Mouse (Mus musculus) heart, embryonic 12.5 days (tissue): ENCODE results near the gene Cd82. TPM values are rescaled to one million over a fixed set of nuclear protein-coding genes. Genes with fewer than 3 reads are reported as not detected.

Experiments
- ATAC-seq: fragments of 200-750 bp; cut with Nextera tagmentation; 2 replicates; pipeline ENCODE4 v1.8.0; 2017; ENCODE audit warnings: moderate TSS enrichment, moderate library complexity; ENCODE audit not compliant: insufficient number of reproducible peaks, low FRiP score
- H3K27ac ChIP-seq: fragments of 300-500 bp; sonication (generic); 2 replicates; pipeline ENCODE4 v1.5.1; 2016; ENCODE audit warnings: mild to moderate bottlenecking, moderate library complexity; ENCODE audit not compliant: poor library complexity, severe bottlenecking
- H3K27me3 ChIP-seq: fragments of 300-500 bp; sonication (generic); replicated peaks from 2 replicates; pipeline ENCODE4 v1.6.1; 2016; ENCODE audit warnings: mild to moderate bottlenecking, moderate library complexity
- H3K36me3 ChIP-seq: fragments of 300-500 bp; sonication (generic); 2 replicates; pipeline ENCODE4 v1.6.1; 2016; ENCODE audit warnings: mild to moderate bottlenecking, moderate library complexity
- H3K4me1 ChIP-seq: fragments of 300-500 bp; sonication (generic); replicated peaks from 2 replicates; pipeline ENCODE4 v1.6.1; 2016; ENCODE audit warnings: mild to moderate bottlenecking
- H3K4me2 ChIP-seq: fragments of 300-500 bp; sonication (generic); 2 replicates; pipeline ENCODE4 v1.6.1; 2016; ENCODE audit warnings: mild to moderate bottlenecking, moderate library complexity
- H3K4me3 ChIP-seq: fragments of 300-500 bp; sonication (generic); 2 replicates; pipeline ENCODE4 v1.5.1; 2016; ENCODE audit warnings: mild to moderate bottlenecking
- H3K9ac ChIP-seq: fragments of 300-500 bp; sonication (generic); 2 replicates; pipeline ENCODE4 v1.6.1; 2016; ENCODE audit warnings: mild to moderate bottlenecking, moderate library complexity
- H3K9me3 ChIP-seq: fragments of 300-500 bp; sonication (generic); replicated peaks from 2 replicates; pipeline ENCODE4 v1.6.1; 2016; ENCODE audit warnings: mild to moderate bottlenecking, moderate library complexity
- WGBS: fragments of 180-500 bp; shearing (Covaris S2); methylation state at CpG from one replicate; pipeline ENCODE4 v1.1.7; 2016; 5-methylcytosine and 5-hydroxymethylcytosine counted together
- polyA plus RNA-seq: library from polyadenylated mRNA; unstranded; fragments of >200 nt; fragmentation: Nextera tagmentation; extraction: Ambion mirVana; gene quantifications from 2 replicates; pipeline ENCODE4 v1.2.1, GENCODE M21; 2016

The Cd82 gene
- polyA plus RNA-seq, 1 experiment from 2014 or later: 19.6 TPM

GRCm38 (mm10) chr2:93466314-93466713, 3.4 kb upstream of the Cd82 start:
- no peak overlapping the region for H3K27ac ChIP-seq

DNA sequence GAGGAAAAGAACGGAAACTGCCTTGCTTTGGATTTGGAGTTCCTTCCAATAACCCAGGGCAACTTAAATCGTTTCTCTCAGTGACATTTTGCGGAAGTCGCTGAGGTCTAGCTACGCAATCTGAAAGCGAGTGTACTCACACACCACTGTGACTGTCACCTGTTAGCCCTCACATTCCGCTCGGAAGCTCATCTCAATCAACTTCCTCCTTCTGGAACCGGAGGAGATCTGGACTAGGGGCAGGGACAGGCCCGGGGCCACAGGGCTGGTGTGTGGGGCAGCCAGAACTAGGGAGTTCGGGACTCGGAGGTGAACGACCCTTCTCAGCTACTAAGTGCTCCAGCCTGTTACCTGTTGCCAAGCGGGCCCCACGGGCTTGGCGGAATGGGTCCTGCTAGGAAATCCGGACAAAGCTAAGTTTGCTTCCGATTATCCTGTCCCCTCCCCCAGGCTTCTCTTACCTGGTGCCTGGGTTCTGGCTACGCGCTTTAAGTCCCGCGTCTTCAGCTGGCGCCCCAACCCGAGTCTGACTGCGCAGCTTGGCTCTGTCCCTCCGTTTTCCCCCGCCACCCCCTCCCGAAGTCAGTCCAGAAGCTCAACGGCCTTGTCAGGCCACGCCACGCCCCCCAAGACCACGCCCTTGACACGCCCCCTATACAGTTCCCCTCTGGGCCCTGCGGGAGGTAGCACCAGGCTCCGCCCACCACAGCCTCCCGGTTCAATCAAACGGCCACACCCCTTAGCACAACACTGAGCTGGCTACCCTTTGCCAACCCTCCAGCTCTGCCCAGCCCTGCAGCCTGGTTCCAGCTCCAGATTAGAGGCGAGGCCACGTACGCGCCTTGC, 848 bp downstream of the Cd82 start:
- H3K4me1 ChIP-seq: peaks cover 30% of the 10 kb centered on the region
- no peaks in the 10 kb centered on the region for H3K9me3 ChIP-seq
- H3K36me3 ChIP-seq: no peaks in the 10 kb centered on the region
- peak; percentile 96 for ATAC-seq
- 2% methylated on average over 41 of the region's 41 CpGs for WGBS
- H3K9ac ChIP-seq: peak overlapping the region; percentile 74
- peak overlapping the region; percentile 93 for H3K4me2 ChIP-seq
- peak overlapping the region; percentile 59 for H3K4me3 ChIP-seq
- peaks cover 14% of the 10 kb centered on the region for H3K27me3 ChIP-seq
- peak overlapping the region; percentile 39; the same call in 1 of the 2 replicates for H3K27ac ChIP-seq

More at GRCm38 (mm10) chr2:93466314-93466713, 3.4 kb upstream of the Cd82 start:
- Histone ChIP-seq H3K9me3 (no peaks in the 10 kb centered on the region), H3K36me3 (no peaks in the 10 kb centered on the region), H3K4me2 (no peak overlapping the region), H3K9ac (no peak overlapping the region), H3K4me3 (no peak overlapping the region), H3K27me3 (0 out of 2 replicates have a peak, but pooled peaks cover 2% of the 10 kb centered on the region), H3K4me1 (peaks cover 27% of the 10 kb centered on the region)
- 74% methylated on average over 3 of the region's 3 CpGs for WGBS
- ATAC-seq: no peak

DNA sequence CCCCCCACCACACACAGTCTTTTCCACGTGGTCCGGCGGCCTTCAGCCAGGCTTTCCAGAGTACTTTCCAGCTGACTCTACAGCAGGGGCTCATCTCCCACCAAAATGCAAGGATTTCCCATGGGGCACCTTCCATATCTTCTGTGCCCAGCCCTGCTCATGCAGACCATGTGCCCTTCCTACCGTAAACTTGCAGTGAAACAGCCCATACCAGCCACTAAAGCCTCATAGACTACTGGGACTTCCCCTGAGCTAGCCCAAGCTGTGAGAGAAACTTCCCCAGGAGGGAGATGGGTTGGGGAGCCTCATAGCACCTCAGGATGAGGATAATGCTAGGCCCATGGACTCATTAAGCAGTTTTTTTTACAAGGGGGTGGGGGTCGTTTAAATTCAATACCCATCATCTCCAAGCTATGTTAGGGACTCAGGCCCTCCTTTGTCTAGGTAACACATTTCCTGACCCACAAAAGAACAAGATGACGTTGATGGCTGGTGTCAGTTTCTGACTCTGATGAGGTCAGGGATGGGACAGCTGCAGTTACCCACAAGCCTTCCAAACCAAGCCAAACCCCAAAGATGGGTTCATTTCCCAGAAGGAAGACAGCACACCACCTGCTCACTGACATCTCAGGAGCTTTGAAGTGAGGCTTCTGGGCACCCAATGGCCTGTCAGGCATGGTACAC, 2.0 kb downstream of the Cd82 start:
- 79% methylated on average over 6 of the region's 6 CpGs for WGBS
- H3K9ac ChIP-seq: no peak overlapping the region
- H3K36me3 ChIP-seq: no peaks in the 10 kb centered on the region
- H3K9me3 ChIP-seq: no peaks in the 10 kb centered on the region
- peak overlapping the region; percentile 93 for H3K4me2 ChIP-seq
- no peak overlapping the region for H3K27ac ChIP-seq
- peaks cover 30% of the 10 kb centered on the region for H3K4me1 ChIP-seq
- ATAC-seq: no peak
- peak overlapping the region; percentile 59; the same call in 1 of the 2 replicates for H3K4me3 ChIP-seq
- H3K27me3 ChIP-seq: peaks cover 14% of the 10 kb centered on the region

DNA sequence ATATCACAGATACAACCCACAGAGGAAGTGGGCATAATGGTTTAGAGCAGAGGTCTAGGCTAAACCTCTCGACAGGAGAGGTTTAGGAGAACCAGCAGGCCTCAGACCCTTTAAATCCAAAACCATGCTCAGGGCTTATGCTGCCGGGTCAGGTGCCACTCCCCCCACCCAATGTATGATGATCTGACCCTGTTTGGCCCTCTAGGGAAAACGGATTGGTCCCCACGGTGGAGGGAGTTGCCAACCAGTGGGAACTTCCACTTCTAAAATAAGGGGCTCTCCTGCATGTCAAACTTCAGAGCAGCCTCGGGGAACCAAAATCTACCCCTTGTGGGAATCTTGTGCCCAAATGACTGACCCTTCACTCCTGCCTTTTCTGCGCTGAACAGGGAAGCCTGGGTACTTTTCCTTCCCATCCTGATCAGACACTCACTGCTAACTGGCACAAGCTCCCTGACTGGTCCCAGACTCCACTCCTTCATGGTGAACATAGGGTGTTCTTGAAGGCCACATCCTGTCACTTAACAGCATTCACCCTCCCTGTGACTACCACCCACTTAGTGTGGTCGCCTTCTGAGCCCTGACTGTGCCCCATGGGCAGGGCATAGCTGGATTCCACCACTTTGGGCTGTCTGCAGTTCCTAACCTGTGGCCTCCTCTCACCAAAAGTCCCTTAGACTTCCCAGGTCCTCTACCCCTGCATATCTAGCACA, 3.6 kb downstream of the Cd82 start:
- peaks cover 39% of the 10 kb centered on the region for H3K4me1 ChIP-seq
- ATAC-seq: no peak
- no peak overlapping the region for H3K9ac ChIP-seq
- no peak overlapping the region for H3K4me2 ChIP-seq
- H3K9me3 ChIP-seq: no peaks in the 10 kb centered on the region
- H3K36me3 ChIP-seq: no peaks in the 10 kb centered on the region
- 57% methylated on average over 7 of the region's 7 CpGs for WGBS
- peaks cover 14% of the 10 kb centered on the region for H3K27me3 ChIP-seq
- no peak overlapping the region for H3K27ac ChIP-seq
- no peak overlapping the region for H3K4me3 ChIP-seq

GRCm38 (mm10) chr2:93458332-93459207, 4.4 kb downstream of the Cd82 start:
- Histone ChIP-seq H3K36me3 (no peaks in the 10 kb centered on the region), H3K4me1 (peaks cover 42% of the 10 kb centered on the region), H3K27ac (0 out of 2 replicates have a peak overlapping the region, but pooled peaks have one; percentile 2), H3K4me3 (no peak overlapping the region), H3K27me3 (peaks cover 14% of the 10 kb centered on the region), H3K9ac (no peak overlapping the region), H3K9me3 (no peaks in the 10 kb centered on the region), H3K4me2 (no peak overlapping the region)
- ATAC-seq: no peak
- WGBS: 48% methylated on average over 8 of the region's 8 CpGs

GRCm38 (mm10) chr2:93457426-93458130, 5.4 kb downstream of the Cd82 start:
- Histone ChIP-seq H3K36me3 (no peaks in the 10 kb centered on the region), H3K27ac (no peak overlapping the region), H3K4me2 (no peak overlapping the region), H3K4me1 (peaks cover 38% of the 10 kb centered on the region), H3K27me3 (peaks cover 14% of the 10 kb centered on the region), H3K4me3 (no peak overlapping the region), H3K9ac (no peak overlapping the region), H3K9me3 (no peaks in the 10 kb centered on the region)
- ATAC-seq: no peak
- WGBS: 72% methylated on average over 6 of the region's 6 CpGs

- Histone ChIP-seq H3K9me3 (no peaks in the 10 kb centered on the region), H3K27me3 (peaks cover 10% of the 10 kb centered on the region), H3K36me3 (no peaks in the 10 kb centered on the region), H3K4me3 (no peak overlapping the region), H3K27ac (no peak overlapping the region), H3K4me2 (no peak overlapping the region), H3K4me1 (peaks cover 43% of the 10 kb centered on the region), H3K9ac (no peak overlapping the region)
- 54% methylated on average over 3 of the region's 3 CpGs for WGBS
- no peak for ATAC-seq
These were observed 6.8 kb downstream of the Cd82 start for GRCm38 (mm10) chr2:93456140-93456539.

DNA sequence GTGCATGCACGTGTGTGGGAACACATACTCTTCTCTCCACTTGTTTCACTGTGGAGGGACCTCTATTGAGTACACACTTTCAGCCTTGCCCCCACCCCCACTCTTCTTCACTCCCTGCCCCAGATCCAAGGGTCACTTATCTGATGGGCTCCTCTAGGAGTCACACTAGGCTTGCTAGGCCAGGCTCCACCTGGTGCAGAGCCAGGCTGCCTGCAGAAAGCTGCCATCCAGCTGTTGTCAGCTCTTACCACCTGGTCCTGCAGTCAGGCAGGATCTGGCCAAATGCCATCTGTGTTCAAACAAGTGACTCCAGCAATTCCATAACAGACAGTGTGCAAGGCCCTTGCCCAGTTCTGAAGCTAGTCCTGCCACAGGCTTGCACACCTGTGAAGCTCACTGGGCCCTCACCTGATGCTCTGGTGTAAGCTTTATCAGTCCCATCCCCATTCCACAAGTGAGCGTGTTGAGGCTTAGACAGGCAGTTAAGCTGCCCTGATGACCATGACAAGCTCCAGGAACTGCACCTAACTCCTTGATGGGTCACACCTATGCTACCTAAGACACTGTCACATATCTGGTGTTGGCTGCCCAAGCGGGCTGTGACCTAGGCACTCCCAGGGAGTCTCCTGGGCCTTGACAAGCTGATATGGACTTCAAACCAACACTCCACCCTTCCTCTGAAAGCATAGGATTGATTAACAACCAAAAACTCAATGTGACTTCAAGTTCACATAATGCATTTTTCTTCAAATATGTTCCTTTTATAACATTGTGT, 7.9 kb downstream of the Cd82 start:
- Histone ChIP-seq H3K4me2 (no peak overlapping the region), H3K27me3 (no peaks in the 10 kb centered on the region; the same call in 1 of the 2 replicates), H3K27ac (no peak overlapping the region), H3K4me3 (no peak overlapping the region), H3K4me1 (peaks cover 45% of the 10 kb centered on the region), H3K9me3 (no peaks in the 10 kb centered on the region), H3K9ac (no peak overlapping the region), H3K36me3 (no peaks in the 10 kb centered on the region)
- WGBS: 73% methylated on average over 3 of the region's 3 CpGs
- no peak for ATAC-seq

DNA sequence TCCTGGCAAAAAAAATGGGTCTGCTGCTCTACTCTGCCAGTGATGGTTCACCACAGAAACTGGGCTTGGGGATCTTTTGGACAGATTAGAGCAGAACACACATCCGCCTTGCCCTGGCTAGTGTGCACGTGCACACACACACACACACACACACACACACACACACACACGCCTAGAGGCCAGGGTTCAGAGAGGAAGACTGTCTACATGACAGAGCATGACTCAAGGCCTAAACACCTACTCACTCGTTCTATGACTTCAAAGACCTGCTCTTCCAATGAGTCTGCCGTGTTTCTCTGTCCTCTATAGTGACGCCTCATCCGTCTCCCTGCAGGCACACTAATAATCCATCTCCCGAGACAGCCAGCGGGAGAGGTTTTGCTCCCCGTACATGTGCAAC, 8.6 kb downstream of the Cd82 start:
- WGBS: 64% methylated on average over 10 of the region's 10 CpGs
- no peaks in the 10 kb centered on the region for H3K27me3 ChIP-seq
- H3K9ac ChIP-seq: no peak overlapping the region
- no peak overlapping the region for H3K27ac ChIP-seq
- H3K4me1 ChIP-seq: peaks cover 43% of the 10 kb centered on the region
- no peak overlapping the region for H3K4me3 ChIP-seq
- no peak for ATAC-seq
- no peak overlapping the region for H3K4me2 ChIP-seq
- no peaks in the 10 kb centered on the region for H3K36me3 ChIP-seq
- no peaks in the 10 kb centered on the region for H3K9me3 ChIP-seq
